Mouse (Mus musculus): Measurements from ENCODE around the gene Rnf43. TPM values are rescaled to one million over a fixed set of nuclear protein-coding genes. Genes with fewer than 3 reads are reported as not detected.

Rnf43 gene
- total RNA-seq, 4 experiments from 2014 or later: 0.34 to 0.91 (median 0.46) TPM

DNA sequence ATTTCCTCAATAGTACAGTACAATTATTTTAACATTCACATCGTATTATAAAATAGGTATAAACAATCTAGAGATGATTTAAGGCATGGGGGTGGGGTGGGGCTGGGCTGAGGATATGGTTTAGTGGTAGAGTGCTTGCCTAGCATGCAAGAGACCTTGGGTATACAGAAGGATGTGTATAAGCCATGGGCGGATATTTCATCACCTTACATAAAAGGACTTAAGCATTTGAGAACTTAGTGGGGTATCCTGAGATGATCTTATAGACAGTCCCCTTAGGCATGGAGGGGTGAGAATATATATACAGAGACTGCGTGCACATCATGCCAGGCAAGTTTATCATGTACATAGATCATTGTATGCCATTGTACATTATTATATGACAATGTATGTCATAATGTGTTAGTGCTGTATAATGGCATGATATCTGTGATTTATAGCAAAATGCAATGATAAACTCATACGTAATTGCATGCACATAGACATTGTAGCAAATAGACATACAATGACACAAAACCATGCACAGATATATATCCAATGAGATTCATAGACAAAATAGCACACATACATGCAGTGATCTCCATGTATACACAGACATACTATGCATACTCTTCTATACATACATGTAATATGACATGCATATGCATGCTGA, 96.6 kb downstream of the Rnf43 start:
- DNase-seq (ENCODE audit: low spot score): no peak

DNA sequence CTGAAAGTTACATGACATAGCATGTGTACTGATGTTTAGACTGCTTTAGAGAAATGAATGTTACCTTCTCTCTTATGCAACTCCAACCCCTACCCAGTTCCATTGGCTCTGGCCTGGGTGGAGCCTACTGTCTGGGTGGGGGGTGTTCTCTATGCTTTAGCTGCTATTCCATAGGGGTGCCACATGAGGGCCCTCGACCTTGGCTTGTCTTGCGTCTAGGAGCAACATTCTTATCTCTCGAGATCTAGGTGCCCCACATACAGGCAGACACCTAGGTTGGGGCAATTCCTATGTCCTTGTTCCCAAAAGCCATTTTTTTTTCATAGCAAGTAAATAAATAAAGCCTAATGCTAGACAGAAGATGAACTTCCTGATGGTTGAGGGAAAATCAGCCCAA, 97.1 kb downstream of the Rnf43 start:
- no peak for DNase-seq (ENCODE audit: low spot score)

DNA sequence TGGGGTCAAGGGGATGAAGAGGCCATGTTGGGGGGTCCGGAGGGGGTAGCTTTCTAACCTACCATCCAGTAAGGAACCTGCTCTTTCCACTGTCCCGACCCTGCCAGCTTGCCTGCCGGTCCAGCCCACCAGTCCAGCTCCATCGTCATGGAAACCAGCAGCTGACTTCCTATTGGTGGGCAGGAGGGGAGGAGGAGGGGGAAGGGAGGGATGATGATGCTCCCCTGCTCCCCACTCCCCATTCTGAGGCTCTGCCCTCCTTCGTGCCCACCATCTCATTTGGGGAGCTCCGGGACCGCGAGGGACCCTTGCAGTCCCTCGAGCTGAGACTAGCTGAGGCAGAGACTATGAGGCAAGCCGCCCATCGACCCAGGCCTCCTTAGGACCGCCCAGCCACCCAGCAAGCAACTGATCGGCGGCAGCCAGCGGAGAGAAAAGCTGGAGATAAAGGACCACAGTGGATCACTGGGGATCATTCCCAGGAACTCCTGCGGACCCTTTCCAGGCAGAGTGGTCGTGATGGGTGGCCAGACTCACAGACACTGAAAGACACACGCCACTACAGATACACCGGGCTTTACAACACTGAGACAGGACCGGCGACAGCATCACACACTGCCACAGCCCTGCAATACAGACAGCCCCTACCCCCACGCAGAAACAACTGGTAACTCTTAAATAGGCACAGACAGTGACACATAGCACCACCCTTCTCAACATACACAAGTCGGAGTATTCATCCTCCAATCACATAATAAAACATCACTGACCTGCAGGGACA, 98.0 kb downstream of the Rnf43 start, which contains the start of gene Tspoap1:
Gene Tspoap1 (plus strand): TSS at position 241 of the 781 bp plus-strand sequence.
- no peak for DNase-seq (ENCODE audit: low spot score)

DNA sequence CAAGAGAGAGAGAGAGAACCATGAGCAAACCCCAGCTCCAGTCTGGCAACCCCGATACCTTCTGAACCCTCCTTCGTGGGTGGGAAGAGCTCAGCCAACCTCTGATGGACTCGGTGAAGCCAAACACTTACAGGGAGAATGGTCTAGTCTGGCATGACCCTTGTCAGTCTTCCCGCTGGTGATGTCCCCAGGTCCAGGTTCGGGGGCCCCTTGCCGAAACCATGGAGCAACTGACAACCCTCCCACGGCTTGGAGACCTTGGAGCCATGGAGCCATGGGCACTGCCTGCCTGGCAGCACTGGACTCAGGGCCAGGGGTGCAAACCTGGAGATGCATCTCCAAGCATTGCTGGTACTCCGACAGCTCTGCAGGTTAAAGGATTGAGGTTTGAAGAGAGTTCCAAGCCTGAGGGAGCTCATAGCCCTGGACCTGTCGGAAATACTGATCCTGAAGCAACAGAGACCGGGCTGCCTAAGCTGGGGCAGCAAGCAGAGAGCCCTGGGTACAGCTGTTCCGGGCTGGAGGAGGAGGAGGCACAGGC, 98.7 kb downstream of the Rnf43 start:
- DNase-seq (ENCODE audit: low spot score): no peak

GRCm38 (mm10) chr11:87761806-87762701, 99.5 kb downstream of the Rnf43 start:
- no peak for DNase-seq (ENCODE audit: low spot score)

GRCm38 (mm10) chr11:87762702-87763385, 100.3 kb downstream of the Rnf43 start:
- DNase-seq (ENCODE audit: low spot score): no peak

GRCm38 (mm10) chr11:87763511-87763987, 101.0 kb downstream of the Rnf43 start:
- DNase-seq (ENCODE audit: low spot score): no peak

- DNase-seq (ENCODE audit: low spot score): no peak
These were observed 101.7 kb downstream of the Rnf43 start for GRCm38 (mm10) chr11:87763988-87764876.

DNA sequence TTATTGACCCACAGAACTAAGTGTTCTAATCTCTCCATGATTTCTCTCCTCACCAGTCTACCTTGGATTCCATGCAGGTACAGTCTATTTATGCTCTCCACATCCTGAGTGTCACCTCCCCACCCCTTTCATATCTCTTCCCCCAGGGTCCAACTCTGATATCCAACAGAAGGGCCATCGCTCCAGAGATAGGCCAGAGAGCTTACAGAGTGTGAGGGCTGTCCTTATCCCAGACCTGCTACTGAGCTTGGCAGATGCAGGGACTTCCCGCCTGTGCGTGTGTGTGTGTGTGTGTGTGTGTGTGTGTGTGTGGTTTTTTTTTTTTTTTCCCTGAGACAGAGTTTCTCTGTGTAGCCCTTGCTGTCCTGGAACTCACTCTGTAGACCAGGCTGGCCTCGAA, 106.2 kb downstream of the Rnf43 start:
- DNase-seq (ENCODE audit: low spot score): no peak

DNA sequence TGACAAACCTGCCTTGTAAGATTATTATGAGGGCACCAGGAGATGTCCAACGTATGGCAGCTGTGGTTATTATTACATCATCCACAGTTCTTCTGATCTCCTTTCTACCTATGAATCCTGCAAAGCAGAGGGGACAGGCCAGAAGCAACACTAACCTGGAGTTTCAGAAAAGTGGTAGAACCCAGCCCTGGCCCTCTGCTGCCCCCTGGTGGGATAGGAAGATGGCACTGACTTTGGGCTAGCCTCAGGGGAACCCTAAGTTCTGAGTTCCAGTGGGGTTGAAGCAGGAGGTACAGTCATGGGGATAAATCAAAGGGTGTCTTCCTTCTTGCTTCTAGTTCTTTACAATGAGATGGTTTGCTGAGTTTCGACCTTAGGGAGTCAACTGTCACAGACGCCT, 108.5 kb downstream of the Rnf43 start:
- DNase-seq (ENCODE audit: low spot score): peak; percentile 63

- DNase-seq (ENCODE audit: low spot score): no peak
These were observed 109.8 kb downstream of the Rnf43 start for GRCm38 (mm10) chr11:87772354-87772753.

GRCm38 (mm10) chr11:87778100-87778765, 115.7 kb downstream of the Rnf43 start:
- DNase-seq (ENCODE audit: low spot score): no peak

GRCm38 (mm10) chr11:87778915-87779314, 116.4 kb downstream of the Rnf43 start:
- DNase-seq (ENCODE audit: low spot score): no peak

DNA sequence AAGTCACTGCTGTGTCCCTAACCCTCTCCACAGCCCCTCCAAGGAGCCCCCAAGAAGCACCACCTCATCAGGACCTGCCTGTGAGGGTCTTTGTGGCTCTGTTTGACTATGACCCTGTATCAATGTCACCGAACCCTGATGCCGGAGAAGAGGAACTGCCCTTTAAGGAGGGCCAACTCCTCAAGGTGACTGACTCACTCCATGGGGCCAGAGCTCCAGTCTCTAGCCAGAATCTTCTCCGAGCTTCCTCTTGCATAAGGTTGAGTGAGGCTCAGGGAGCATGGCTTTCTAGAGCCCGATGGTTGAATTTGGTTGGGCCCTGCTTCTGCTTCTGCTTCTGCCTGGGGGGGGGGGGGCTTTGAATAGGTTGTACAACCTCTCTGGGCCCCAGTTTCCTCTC, 116.9 kb downstream of the Rnf43 start:
- DNase-seq (ENCODE audit: low spot score): no peak

DNA sequence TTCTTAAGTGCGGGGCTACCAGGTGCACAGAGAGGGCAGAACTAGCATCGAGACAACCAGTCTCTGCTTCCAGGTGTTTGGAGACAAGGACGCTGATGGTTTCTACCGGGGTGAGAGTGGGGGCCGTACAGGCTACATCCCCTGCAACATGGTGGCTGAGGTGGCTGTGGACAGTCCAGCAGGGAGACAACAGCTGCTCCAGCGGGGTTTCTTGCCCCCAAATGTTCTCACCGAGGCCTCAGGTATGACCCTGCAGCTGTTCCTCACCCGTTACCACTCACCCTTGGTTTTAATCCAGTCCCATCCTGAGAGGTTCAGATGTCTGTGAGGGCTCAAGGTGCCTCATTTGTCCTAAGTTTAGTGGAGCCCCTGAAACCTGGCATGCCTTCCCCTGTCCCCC, 117.6 kb downstream of the Rnf43 start:
- DNase-seq (ENCODE audit: low spot score): no peak

All from heart, adult 8-10 months (tissue).